Mouse (Mus musculus): ENCODE results near the gene Uvssa. TPM values are rescaled to one million over a fixed set of nuclear protein-coding genes. Genes with fewer than 3 reads are reported as not detected.

Uvssa gene
- polyA plus RNA-seq, 1 experiment from 2014 or later, result 10.9 TPM

DNA sequence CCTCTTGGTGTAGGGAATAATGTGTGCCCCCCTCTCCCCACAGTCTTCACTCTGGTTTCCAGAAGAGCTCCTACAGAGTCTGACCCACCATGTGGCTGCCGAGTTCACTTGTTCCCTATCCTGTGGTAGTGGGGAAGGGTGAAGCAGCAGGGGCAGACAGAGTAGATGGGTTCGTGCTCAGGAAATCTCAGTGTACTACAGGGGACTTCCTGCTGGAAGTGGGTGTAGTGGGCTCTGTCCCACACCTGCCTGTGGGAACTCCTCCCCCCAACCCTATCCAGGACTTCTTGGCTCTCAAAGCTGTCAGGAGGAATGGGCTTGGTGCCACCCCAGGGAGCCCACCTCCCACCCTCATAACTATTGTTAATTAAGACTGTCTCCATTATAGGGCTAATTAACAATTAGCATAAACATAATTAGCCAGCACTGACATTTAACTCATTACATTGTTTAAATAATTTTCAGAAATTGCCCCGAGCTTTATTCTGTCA, 79.8 kb downstream of the Uvssa start:
- ATAC-seq (ENCODE audit: insufficient number of reproducible peaks, insufficient read depth, low FRiP score, low TSS enrichment), result no peak
- H3K4me2 ChIP-seq (replicated peaks), result no peak overlapping the region
- H3K9me3 ChIP-seq, result no peaks in the 10 kb centered on the region
- H3K4me1 ChIP-seq, result no peaks in the 10 kb centered on the region
- no peak overlapping the region for H3K9ac ChIP-seq
- H3K27ac ChIP-seq, result no peak overlapping the region
- H3K36me3 ChIP-seq, result no peaks in the 10 kb centered on the region
- WGBS, result 51% methylated on average over 3 of the region's 3 CpGs
- H3K4me3 ChIP-seq, result no peak overlapping the region
- 0 out of 2 replicates have a peak, but pooled peaks cover 14% of the 10 kb centered on the region for H3K27me3 ChIP-seq

DNA sequence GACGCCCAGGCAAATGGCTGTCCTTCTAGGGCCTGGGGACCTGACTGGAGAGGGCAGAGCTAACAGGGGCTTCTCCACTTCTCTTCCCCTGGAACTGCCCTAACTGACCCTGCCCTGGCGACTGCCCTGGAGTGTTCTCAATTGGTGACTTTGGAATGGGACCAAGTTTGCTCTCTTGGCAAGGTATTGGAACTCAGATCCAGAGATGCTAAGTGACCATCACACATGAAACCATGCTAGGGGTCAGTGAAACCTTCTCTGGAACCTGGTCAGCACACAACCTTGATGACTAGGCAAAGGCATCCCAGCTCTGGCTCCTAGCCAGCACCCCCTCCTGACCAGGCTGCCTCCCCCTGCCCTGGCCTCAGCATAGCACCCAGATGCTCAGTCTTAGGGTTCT, 80.8 kb downstream of the Uvssa start:
- 0 out of 2 replicates have a peak, but pooled peaks cover 18% of the 10 kb centered on the region for H3K27me3 ChIP-seq
- 77% methylated on average over 2 of the region's 2 CpGs for WGBS
- no peak overlapping the region for H3K4me2 ChIP-seq (replicated peaks)
- H3K9ac ChIP-seq, result no peak overlapping the region
- H3K4me1 ChIP-seq, result no peaks in the 10 kb centered on the region
- no peaks in the 10 kb centered on the region for H3K36me3 ChIP-seq
- no peak for ATAC-seq (ENCODE audit: insufficient number of reproducible peaks, insufficient read depth, low FRiP score, low TSS enrichment)
- H3K27ac ChIP-seq, result no peak overlapping the region
- H3K4me3 ChIP-seq, result no peak overlapping the region
- no peaks in the 10 kb centered on the region for H3K9me3 ChIP-seq

DNA sequence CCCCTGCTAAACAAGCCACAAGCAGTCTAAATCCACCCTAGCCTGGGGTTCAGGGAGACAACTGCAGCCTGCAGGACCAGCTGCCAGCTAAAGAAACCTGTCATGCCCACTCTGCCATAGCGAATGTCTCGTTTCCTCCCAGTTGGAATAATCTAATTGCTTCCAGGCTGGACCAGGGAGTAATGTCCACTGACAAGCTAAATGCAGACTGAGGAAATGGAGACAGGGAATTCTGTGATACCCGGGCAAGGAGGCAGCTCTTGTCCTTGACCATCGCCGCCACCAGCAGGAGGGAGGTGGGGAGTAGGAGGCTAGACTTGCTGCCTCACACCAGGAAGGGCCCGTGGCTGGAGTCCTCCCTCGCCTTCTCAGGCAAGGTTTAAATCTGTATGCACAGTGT, 86.0 kb downstream of the Uvssa start:
- H3K9ac ChIP-seq, result no peak overlapping the region
- 0 out of 2 replicates have a peak, but pooled peaks cover 13% of the 10 kb centered on the region for H3K27me3 ChIP-seq
- no peak overlapping the region for H3K4me3 ChIP-seq
- H3K4me1 ChIP-seq, result peaks cover 4% of the 10 kb centered on the region; the same call in 1 of the 2 replicates
- no peaks in the 10 kb centered on the region for H3K9me3 ChIP-seq
- no peak overlapping the region for H3K27ac ChIP-seq
- no peaks in the 10 kb centered on the region for H3K36me3 ChIP-seq
- H3K4me2 ChIP-seq (replicated peaks), result no peak overlapping the region
- no peak for ATAC-seq (ENCODE audit: insufficient number of reproducible peaks, insufficient read depth, low FRiP score, low TSS enrichment)
- WGBS, result 35% methylated on average over 7 of the region's 7 CpGs

DNA sequence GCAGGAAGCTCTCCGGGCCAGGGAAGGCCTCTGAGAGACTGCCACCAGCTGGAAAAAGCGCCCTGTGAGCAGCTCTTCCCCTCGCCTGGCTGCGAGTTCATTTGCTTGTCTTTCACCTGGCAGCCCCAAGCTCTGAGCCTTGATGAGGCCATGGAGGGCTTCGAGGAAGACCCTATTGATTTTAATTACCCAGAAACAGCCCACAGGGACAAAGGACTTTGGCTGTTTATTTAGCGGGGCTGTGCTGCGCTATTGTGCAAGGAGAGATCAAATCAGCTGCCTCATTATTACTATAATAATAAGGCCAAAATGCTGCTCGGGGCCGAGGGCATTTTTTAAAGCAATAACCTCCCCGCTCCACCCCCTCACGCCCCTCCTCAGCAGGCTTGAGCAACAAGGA, 87.1 kb downstream of the Uvssa start:
- Histone ChIP-seq H3K36me3 (no peaks in the 10 kb centered on the region), H3K9ac (no peak overlapping the region), H3K9me3 (no peaks in the 10 kb centered on the region), H3K4me1 (peaks cover 4% of the 10 kb centered on the region; the same call in 1 of the 2 replicates), H3K27ac (no peak overlapping the region), H3K4me2 (replicated peaks) (no peak overlapping the region), H3K4me3 (no peak overlapping the region), H3K27me3 (0 out of 2 replicates have a peak, but pooled peaks cover 6% of the 10 kb centered on the region)
- WGBS, result 47% methylated on average over 11 of the region's 11 CpGs
- ATAC-seq (ENCODE audit: insufficient number of reproducible peaks, insufficient read depth, low FRiP score, low TSS enrichment), result no peak

Other genes with a start within 250 kb of the Uvssa start
- 5.9 and 6.8 TPM in 2 replicates for gene Spon2, start 160.1 kb upstream of the Uvssa start, polyA plus RNA-seq (2016; fragmentation: Nextera tagmentation; extraction: Ambion mirVana)
- 418 and 438 TPM in 2 replicates for gene Ctbp1, start 103.6 kb upstream of the Uvssa start, polyA plus RNA-seq (2016; fragmentation: Nextera tagmentation; extraction: Ambion mirVana)
- 132 and 134 TPM in 2 replicates for gene Maea, start 43.0 kb upstream of the Uvssa start, polyA plus RNA-seq (2016; fragmentation: Nextera tagmentation; extraction: Ambion mirVana)
- gene Nkx1-1, start 55.4 kb downstream of the Uvssa start, polyA plus RNA-seq (2016; fragmentation: Nextera tagmentation; extraction: Ambion mirVana), result not detected in 2 replicates